Mouse (Mus musculus): ENCODE data around the gene Shoc2.
"Not testable (repeated sequence)": the region's sequence is repeated elsewhere in the genome, so short reads cannot be mapped to it uniquely, and the experiment has no call there.

Gene Shoc2

DNA sequence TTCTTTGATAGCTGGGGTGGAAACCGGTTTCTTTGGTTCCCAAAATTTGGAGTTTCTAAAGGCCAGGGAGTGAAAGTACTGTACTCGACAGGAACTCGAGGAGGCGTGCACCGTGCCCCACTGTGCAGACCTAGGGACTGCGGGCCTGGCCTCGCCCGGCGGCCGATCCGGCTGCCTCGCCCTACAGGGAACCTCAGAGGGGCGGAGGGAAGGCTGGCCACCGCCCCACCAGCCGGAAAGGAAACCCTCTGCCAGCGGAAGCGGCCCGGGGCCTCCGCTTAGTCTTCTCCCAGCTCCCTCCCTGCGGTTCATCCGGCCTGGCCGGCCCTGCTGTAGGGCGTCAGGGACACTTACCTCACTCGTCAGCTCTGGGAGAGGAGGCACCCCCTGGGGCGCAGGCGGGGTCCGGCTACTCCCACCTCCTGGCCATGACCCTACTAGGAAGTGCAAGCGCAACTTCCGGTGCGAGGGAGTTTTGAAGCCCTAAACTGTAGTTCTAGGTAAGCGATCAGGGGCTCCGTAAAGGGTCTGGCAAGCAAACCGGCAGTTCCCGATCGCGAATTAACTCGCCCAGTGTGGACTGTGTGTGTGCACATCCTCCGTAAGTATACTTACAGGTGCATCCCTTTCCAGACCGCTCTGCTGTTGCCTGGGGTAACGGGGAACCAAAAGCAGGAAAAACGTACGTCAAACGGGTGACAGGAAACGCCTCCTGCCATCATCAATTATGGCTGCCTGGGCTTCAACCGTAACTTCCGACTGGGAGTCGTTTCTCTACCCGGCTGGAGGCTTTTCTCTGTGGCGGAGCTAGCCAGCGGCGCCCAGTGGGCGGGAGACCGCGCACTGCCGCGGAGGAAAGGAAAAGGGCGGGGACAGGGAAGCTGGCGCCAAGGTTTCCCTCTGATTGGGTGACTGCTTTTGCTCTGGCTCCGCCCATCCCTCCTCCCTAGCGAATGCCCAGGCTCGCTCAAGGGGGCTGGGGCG lies at the start of gene Shoc2, which contains the start of gene Bbip1:
Gene Shoc2, plus strand, starts transcription at position 505 of the 984 bp plus-strand sequence.
Gene Bbip1, minus strand, starts transcription at position 826 of the 984 bp plus-strand sequence.
- DNase-seq (ENCODE audit: low spot score in 2 of 2), result peak; percentile 88 to 96

DNA sequence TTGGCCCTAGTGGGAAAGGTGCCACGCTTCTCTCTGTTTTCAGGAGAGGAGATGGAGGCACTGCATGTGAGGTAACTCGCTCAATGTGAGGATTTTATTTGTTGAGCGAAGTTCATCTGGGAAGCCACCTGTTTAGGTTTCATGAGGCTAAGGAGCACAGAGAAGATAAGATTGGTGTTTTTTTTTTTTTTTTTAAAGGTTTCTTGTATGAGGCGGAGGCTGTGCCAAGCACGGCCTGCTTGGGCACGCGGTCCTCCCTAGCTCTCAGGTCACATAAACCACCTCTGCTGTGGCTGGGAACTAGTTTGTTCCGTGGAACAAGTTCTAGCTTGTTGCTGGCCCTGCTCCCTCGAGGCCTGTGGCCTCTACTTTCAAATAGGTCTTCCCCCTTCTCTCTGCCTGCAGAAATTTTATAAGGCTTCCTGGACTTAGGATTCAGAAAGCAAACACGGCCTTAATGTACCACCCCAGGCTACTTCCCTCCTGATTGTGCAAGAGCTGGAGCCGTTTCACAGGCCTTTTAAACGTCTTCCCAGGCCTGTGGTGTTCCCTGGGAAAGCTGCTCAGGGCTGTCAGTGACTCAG lies 49.5 kb upstream of the Shoc2 start:
- DNase-seq (ENCODE audit: low spot score in 2 of 2), result no peak

DNA sequence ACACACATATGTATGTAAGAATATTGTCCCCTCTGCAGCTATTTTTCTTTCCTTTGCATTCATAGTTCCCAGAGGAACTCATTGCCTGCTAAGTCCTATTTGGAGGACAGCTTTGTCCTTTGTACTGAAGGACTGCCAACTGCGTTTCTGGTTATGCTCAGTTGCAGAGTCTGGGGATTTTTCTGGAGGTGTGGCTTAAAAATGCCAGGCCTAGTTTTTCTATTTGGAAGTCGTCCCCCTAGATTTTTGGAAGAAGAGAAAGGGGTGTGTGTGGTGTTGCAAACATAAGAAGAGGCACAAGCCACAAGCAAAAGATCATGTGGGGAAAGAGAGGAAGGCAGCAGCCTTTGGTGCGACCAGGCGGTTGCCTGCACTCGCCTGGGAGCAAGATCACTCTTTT lies 46.1 kb upstream of the Shoc2 start:
- DNase-seq (ENCODE audit: low spot score in 2 of 2), result no peak

DNA sequence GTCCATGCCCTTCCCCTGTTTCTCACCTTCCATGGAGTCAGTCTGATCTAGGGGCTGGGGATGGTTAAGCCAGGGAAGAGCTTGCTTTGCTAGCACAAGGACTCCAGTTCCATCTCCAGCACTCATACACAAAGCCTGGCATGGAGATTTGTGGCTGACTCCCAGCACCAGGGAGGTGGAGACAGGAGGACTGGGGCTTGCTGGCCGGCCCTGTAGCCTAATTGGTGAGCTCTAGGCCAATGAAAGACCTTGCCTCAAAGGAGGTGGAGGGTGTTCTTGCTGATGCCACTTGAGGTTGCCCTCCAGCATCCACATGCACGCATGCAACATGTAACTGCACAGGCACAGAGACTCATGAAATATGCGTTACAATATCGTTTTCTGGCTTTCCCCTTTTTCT lies 45.6 kb upstream of the Shoc2 start:
- no peak for DNase-seq (ENCODE audit: low spot score in 2 of 2)

GRCm38 (mm10) chr19:53898970-53899900 lies 44.9 kb upstream of the Shoc2 start:
- no peak for DNase-seq (ENCODE audit: low spot score in 2 of 2)

GRCm38 (mm10) chr19:53899941-53900610 lies 44.0 kb upstream of the Shoc2 start:
- DNase-seq (ENCODE audit: low spot score in 2 of 2), result no peak

- DNase-seq (ENCODE audit: low spot score in 2 of 2), result no peak
Observed at GRCm38 (mm10) chr19:53901931-53902738, 42.0 kb upstream of the Shoc2 start.

GRCm38 (mm10) chr19:53902739-53903487 lies 41.2 kb upstream of the Shoc2 start:
- DNase-seq (ENCODE audit: low spot score in 2 of 2), result peak; percentile 88 to 90

DNA sequence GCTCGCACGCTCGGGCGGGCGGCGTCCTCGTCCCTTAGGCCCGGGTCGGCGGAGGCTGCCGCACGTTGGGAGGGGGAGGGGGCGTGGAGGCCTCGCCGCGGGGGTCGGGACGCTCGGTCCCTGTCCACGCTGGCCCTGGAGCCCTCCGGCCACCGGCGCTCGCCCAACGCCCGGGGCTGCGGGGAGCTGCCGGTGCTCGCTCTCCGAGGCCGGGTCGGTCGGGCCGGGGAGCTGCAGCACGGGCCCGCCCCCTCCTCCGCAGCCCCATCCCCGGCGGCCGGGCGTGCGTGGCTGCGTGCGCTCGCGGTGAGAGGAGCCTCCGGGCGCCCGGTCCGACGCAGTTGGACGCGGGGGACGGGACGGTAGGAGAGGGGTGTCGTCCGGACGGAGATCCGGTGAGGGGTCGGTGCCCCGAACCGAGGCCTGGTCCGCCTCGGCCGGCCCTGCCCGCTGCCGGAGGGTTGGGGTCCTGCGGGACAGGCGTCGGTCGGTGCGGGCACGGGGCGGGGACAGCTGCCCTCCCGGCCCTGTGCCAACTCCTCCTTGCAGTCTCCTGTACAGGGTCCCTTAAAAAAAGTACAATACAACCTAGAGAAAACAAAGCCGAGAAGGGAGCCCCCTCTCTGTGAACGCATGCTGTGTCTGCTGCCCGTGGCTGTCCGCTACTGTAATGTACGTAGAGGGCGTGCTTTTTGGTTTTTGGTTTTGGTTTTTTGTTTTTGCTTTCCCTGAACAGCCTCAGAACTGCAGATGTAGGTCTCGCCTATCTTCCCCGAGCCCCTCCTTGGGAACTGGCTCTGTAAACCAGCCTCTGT lies 40.4 kb upstream of the Shoc2 start:
- DNase-seq (ENCODE audit: low spot score in 2 of 2), result peak in 1 of 2 experiments; percentile 38

DNA sequence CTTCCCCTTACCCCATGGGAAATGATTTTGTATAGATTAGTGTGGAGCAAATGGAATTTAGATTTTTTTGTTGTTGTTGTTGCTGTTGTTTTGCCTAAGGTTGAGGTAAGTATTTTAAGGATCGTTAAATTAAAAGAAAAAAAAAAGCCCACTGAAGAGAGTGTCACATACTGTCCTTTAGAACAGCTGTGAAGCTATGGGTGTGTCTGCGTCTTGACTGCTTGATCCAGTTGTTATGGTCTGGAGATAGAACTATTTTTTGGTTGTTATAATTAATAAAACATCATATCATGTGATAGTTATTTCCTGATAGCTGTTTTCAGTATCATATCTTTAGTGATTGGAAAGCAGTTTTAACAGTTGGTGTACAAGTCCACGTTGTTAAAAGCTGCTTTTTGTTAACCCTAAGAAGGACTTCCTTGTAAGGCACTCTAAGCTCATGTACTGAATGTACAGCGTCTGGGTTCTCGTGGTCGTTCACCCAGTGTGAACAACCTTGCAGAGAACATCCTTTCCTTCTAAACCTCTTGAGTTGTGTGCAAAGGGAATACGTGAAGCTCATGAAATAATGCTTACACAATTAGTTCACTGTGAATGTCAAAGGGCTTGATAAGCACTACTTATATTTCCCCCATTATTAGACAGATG lies 39.1 kb upstream of the Shoc2 start:
- no peak for DNase-seq (ENCODE audit: low spot score in 2 of 2)

DNA sequence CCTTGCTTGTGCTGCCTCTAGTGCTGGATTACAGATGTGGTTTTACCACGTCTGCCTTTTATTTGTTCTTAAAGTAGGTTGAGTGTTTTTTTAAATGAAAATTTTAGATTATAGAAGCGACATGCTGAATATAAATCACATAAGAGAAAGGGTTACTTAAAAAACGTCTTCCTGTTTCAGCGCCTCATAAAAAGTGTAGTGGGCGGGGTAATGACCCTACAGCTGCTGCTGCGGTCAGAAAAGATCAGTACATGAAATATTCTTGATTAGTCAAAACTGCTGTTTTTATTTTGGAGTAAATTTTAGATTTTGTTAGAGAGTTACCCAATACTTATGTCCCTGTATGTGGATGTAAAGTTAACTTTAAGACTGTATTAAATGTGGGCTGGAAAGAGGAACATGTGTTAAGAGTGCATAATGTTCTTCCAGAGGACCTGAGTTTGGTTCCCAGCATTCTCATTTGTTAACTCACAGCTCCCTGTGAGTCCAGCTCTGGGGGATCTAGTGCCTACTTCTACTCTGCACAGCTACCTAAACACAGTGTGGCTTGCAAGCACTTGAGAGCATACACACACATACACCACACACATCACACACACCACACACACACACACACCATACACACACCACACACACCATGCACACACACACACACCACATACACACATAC lies 37.9 kb upstream of the Shoc2 start:
- DNase-seq (ENCODE audit: low spot score in 2 of 2), result no peak

GRCm38 (mm10) chr19:53906703-53907070 lies 37.4 kb upstream of the Shoc2 start:
- not testable (repeated sequence) for DNase-seq (ENCODE audit: low spot score in 2 of 2)

- DNase-seq (ENCODE audit: low spot score in 2 of 2), result no peak
Observed at GRCm38 (mm10) chr19:53914950-53915349, 29.2 kb upstream of the Shoc2 start.

- DNase-seq (ENCODE audit: low spot score in 2 of 2), result no peak
Observed at GRCm38 (mm10) chr19:53919541-53919940, 24.6 kb upstream of the Shoc2 start.

DNA sequence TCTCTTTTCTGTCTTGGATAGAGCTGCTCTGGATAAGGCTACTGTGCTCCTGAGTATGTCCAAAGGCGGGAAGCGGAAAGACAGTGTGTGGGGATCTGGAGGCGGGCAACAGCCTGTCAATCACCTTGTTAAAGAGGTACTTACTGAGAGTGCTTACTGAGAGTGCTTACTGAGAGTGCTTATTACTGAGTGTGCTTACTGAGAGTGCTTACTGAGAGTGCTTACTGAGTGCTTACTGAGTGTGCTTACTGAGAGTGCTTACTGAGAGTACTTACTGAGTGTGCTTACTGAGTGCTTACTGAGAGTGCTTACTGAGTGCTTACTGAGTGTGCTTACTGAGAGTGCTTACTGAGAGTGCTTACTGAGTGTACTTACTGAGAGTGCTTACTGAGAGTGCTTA lies 22.1 kb upstream of the Shoc2 start:
- DNase-seq (ENCODE audit: low spot score in 2 of 2), result not testable (repeated sequence)

DNA sequence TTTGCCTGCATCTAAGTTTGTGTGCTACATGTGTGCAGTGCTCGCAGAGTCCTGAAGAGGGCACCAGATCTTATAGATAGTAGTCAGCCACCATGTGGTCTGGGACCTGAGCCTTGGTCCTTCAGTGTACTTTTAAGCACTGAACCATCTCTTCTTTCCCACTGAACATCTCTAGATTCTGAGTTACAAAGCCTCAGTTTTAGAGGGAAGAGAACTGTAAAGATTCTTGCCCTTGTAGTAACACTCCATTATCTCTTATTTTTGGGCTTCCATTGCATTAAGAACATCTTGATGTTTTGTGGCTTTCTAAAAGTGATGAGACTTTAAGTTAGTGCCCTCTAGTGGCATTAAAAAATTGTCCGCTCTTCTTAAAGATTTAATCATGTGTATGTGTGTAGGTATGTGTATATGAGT lies 18.8 kb upstream of the Shoc2 start:
- no peak for DNase-seq (ENCODE audit: low spot score in 2 of 2)

GRCm38 (mm10) chr19:53926705-53927104 lies 17.4 kb upstream of the Shoc2 start:
- DNase-seq (ENCODE audit: low spot score in 2 of 2), result no peak

DNA sequence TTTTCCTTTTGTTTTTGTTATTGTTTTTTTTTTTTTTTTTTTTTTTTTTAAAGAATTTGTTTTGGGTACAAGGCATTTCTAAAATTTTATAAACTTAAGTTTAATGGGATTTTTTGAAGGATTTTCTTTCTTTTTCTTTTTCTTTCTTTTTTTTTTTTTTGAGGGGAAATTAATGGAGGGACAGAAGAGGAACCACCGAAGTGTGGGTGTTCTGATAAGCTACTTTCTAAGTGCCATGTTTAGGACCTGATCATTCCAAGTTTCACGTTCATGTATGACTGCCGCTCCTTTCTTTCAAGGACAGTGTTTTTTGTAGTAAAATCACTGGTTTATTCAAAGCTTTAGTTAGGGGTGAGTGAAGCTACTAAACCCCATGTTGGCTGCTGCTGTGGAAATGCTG lies 14.9 kb upstream of the Shoc2 start:
- no peak for DNase-seq (ENCODE audit: low spot score in 2 of 2)
